Mouse (Mus musculus) CD8-positive naive resting alpha-beta T cell, adult 2 months (primary cell): ENCODE measurements at regions not wholly inside any gene's neighbourhood (a gene's known extent, or its start where the extent isn't known, plus 50 kb on each side); places are given as distances from the start of the nearest gene placed in this dataset.
"Not testable (repeated sequence)": the region's sequence is repeated elsewhere in the genome, so short reads cannot be mapped to it uniquely, and the experiment has no call there.

Experiments
- DNase-seq, 2 experiments: peaks; one replicate each; pipeline ENCODE4 v3.0.0; 2022; ENCODE audit warnings: low read depth in 2 of 2, low spot score in 2 of 2

GRCm38 (mm10) chr17:50397324-50397723 lies 103.9 kb upstream of the Dazl start:
- no peak for DNase-seq

GRCm38 (mm10) chr17:50407249-50407990 lies 101.8 kb upstream of the Plcl2 start:
- no peak for DNase-seq

GRCm38 (mm10) chr17:50408581-50408980 lies 100.6 kb upstream of the Plcl2 start:
- DNase-seq: no peak

GRCm38 (mm10) chr17:50409271-50409670 lies 99.9 kb upstream of the Plcl2 start:
- no peak for DNase-seq

GRCm38 (mm10) chr17:50409895-50410294 lies 99.3 kb upstream of the Plcl2 start:
- DNase-seq: no peak

- no peak for DNase-seq
These were observed 98.9 kb upstream of the Plcl2 start for GRCm38 (mm10) chr17:50410296-50410695.

GRCm38 (mm10) chr17:50412446-50412845 lies 96.8 kb upstream of the Plcl2 start:
- no peak for DNase-seq

GRCm38 (mm10) chr17:50413916-50414315 lies 95.3 kb upstream of the Plcl2 start:
- no peak for DNase-seq

GRCm38 (mm10) chr17:50415331-50416005 lies 93.7 kb upstream of the Plcl2 start:
- DNase-seq: peak in 1 of 2 experiments; percentile 23

- peak in 1 of 2 experiments; percentile 14 for DNase-seq
These were observed 93.1 kb upstream of the Plcl2 start for GRCm38 (mm10) chr17:50416119-50416518.

GRCm38 (mm10) chr17:50416538-50417113 lies 92.6 kb upstream of the Plcl2 start:
- no peak for DNase-seq

- peak; percentile 50 to 53 for DNase-seq
These were observed 90.3 kb upstream of the Plcl2 start for GRCm38 (mm10) chr17:50418863-50419383.

- DNase-seq: not testable (repeated sequence)
These were observed 89.7 kb upstream of the Plcl2 start for GRCm38 (mm10) chr17:50419551-50419950.

- DNase-seq: no peak
These were observed 89.2 kb upstream of the Plcl2 start for GRCm38 (mm10) chr17:50419966-50420365.

- no peak for DNase-seq
These were observed 88.5 kb upstream of the Plcl2 start for GRCm38 (mm10) chr17:50420690-50421089.

GRCm38 (mm10) chr17:50421476-50421875 lies 87.7 kb upstream of the Plcl2 start:
- DNase-seq: no peak

- no peak for DNase-seq
These were observed 84.1 kb upstream of the Plcl2 start for GRCm38 (mm10) chr17:50425110-50425509.

GRCm38 (mm10) chr17:50425531-50425930 lies 83.7 kb upstream of the Plcl2 start:
- DNase-seq: no peak

- no peak for DNase-seq
These were observed 83.1 kb upstream of the Plcl2 start for GRCm38 (mm10) chr17:50426146-50426545.

GRCm38 (mm10) chr17:50427331-50428003 lies 81.7 kb upstream of the Plcl2 start:
- DNase-seq: no peak

- no peak for DNase-seq
These were observed 81.1 kb upstream of the Plcl2 start for GRCm38 (mm10) chr17:50428004-50428560.
